Mouse (Mus musculus) liver, embryonic 14.5 days (tissue): ENCODE data around the gene Aqp6. TPM values are rescaled to one million over a fixed set of nuclear protein-coding genes. Genes with fewer than 3 reads are reported as not detected.

ENCODE experiments used
- ATAC-seq: fragments of 200-750 bp; cut with Nextera tagmentation; 2 replicates; pipeline ENCODE4 v1.8.0; 2017; ENCODE audit warnings: moderate number of reproducible peaks, mild to moderate bottlenecking, moderate library complexity; ENCODE audit not compliant: insufficient read depth
- DNase-seq, 3 experiments: peaks; one replicate each; pipeline ENCODE4 v3.0.0-alpha.2; 2012 to 2013; ENCODE audit warnings: low read depth in 3 of 3, low spot score in 3 of 3
- H3K27ac ChIP-seq: fragments of 300-500 bp; sonication (generic); 2 replicates; pipeline ENCODE4 v1.5.1; 2014; ENCODE audit warnings: moderate library complexity, mild to moderate bottlenecking, control low read depth, inconsistent platforms
- H3K27me3 ChIP-seq: fragments of 300-500 bp; sonication (generic); 2 replicates; pipeline ENCODE4 v1.6.1; 2014; ENCODE audit warnings: mild to moderate bottlenecking, low read length, moderate library complexity; ENCODE audit not compliant: control insufficient read depth, insufficient read depth
- H3K36me3 ChIP-seq: fragments of 300-500 bp; sonication (generic); replicated peaks from 2 replicates; pipeline ENCODE4 v1.6.1; 2014; ENCODE audit warnings: low read depth; ENCODE audit not compliant: control insufficient read depth, insufficient read depth
- H3K4me1 ChIP-seq, 2 experiments: fragments of 200-500 bp in 1 of 2; fragments of 300-500 bp in 1 of 2; sonication (generic) in 1 of 2; replicated peaks; 2 replicates each; pipeline ENCODE4 v1.6.1; 2012 to 2014; ENCODE audit warnings: antibody characterized with exemption in 1 of 2, inconsistent platforms in 1 of 2, low read length in 1 of 2; ENCODE audit not compliant: control insufficient read depth in 2 of 2, insufficient read depth in 2 of 2
- H3K4me2 ChIP-seq: fragments of 300-500 bp; sonication (generic); 2 replicates; pipeline ENCODE4 v1.6.1; 2014; ENCODE audit warnings: low read depth, mild to moderate bottlenecking, control low read depth, moderate library complexity
- H3K4me3 ChIP-seq, 2 experiments: fragments of 200-500 bp in 1 of 2; fragments of 300-500 bp in 1 of 2; sonication (generic) in 1 of 2; 2 replicates each; pipeline ENCODE4 v1.5.1; 2012 to 2014; ENCODE audit warnings: low read depth in 2 of 2, low read length in 2 of 2, mild to moderate bottlenecking in 2 of 2, control low read depth in 1 of 2, inconsistent platforms in 1 of 2, moderate library complexity in 1 of 2; ENCODE audit not compliant: insufficient read depth in 1 of 2
- H3K9ac ChIP-seq: fragments of 300-500 bp; sonication (generic); replicated peaks from 2 replicates; pipeline ENCODE4 v1.6.1; 2014; ENCODE audit warnings: mild to moderate bottlenecking, control low read depth, moderate library complexity
- H3K9me3 ChIP-seq: fragments of 300-500 bp; sonication (generic); 2 replicates; pipeline ENCODE4 v1.6.1; 2016; ENCODE audit warnings: low read length, mixed read lengths; ENCODE audit not compliant: control insufficient read depth
- CTCF ChIP-seq: IDR thresholded peaks from 2 replicates; pipeline ENCODE4 v1.5.1; 2016; ENCODE audit warnings: antibody characterized with exemption, low read depth, control low read depth
- EP300 ChIP-seq: IDR thresholded peaks from 2 replicates; pipeline ENCODE4 v1.6.1; 2016; ENCODE audit warnings: antibody characterized with exemption, low read depth
- WGBS: fragments of 180-500 bp; shearing (Covaris S2); extraction: QIAGEN DNeasy Blood & Tissue Kit; methylation state at CpG from one replicate; pipeline ENCODE4 v1.1.7; 2014; ENCODE audit not compliant: insufficient replicate concordance; 5-methylcytosine and 5-hydroxymethylcytosine counted together
- polyA plus RNA-seq, 2 experiments: library from polyadenylated mRNA; depleted of rRNA in 1 of 2; stranded (reverse) in 1 of 2; unstranded in 1 of 2; fragments of >200 nt; fragmentation: Nextera tagmentation in 1 of 2; extraction: Ambion mirVana in 1 of 2; gene quantifications; 2 replicates each; pipeline versions ENCODE4 v1.2.1 to v1.2.3; 2012 to 2014

The Aqp6 gene
- polyA plus RNA-seq, 2 experiments: not detected

- Histone ChIP-seq H3K4me1 (peaks cover 3 to 7% of the 10 kb centered on the region in 2 experiments; a peak in 3 of 4 replicates), H3K9me3 (no peaks in the 10 kb centered on the region), H3K4me3 (no peak overlapping the region), H3K36me3 (peaks cover 39% of the 10 kb centered on the region), H3K9ac (no peak overlapping the region), H3K27ac (no peak overlapping the region), H3K27me3 (no peaks in the 10 kb centered on the region), H3K4me2 (no peak overlapping the region)
- ATAC-seq (no peak), DNase-seq (no peak)
- no peak for TF ChIP-seq EP300
- TF ChIP-seq CTCF: no peak
- 78% methylated on average over 6 of the region's 6 CpGs for WGBS
Observed at GRCm38 (mm10) chr15:99642622-99643021, 41.4 kb downstream of the Aqp6 start.

- no peak for ATAC-seq
- DNase-seq: no peak
- Histone ChIP-seq H3K27me3 (no peaks in the 10 kb centered on the region), H3K36me3 (peaks cover 27% of the 10 kb centered on the region), H3K27ac (no peak overlapping the region), H3K9me3 (no peaks in the 10 kb centered on the region), H3K4me3 (no peak overlapping the region), H3K4me1 (peaks cover 3 to 7% of the 10 kb centered on the region in 2 experiments), H3K9ac (no peak overlapping the region), H3K4me2 (no peak overlapping the region)
- 80% methylated on average over 10 of the region's 10 CpGs for WGBS
- TF ChIP-seq CTCF (no peak), EP300 (no peak)
Observed at GRCm38 (mm10) chr15:99643832-99644231, 42.6 kb downstream of the Aqp6 start.

GRCm38 (mm10) chr15:99644776-99645175 lies 43.6 kb downstream of the Aqp6 start:
- Histone ChIP-seq H3K27me3 (no peaks in the 10 kb centered on the region), H3K4me3 (no peak overlapping the region), H3K36me3 (peaks cover 20% of the 10 kb centered on the region), H3K4me2 (no peak overlapping the region), H3K4me1 (peaks cover 13 to 15% of the 10 kb centered on the region in 2 experiments), H3K9me3 (no peaks in the 10 kb centered on the region), H3K27ac (no peak overlapping the region), H3K9ac (no peak overlapping the region)
- no peak for TF ChIP-seq CTCF
- TF ChIP-seq EP300: no peak
- 72% methylated on average over 7 of the region's 7 CpGs for WGBS
- DNase-seq (no peak), ATAC-seq (no peak)

GRCm38 (mm10) chr15:99648326-99648725 lies 47.1 kb downstream of the Aqp6 start:
- no peak for ATAC-seq
- Histone ChIP-seq H3K9ac (no peak overlapping the region), H3K27ac (no peak overlapping the region), H3K36me3 (peaks cover 3% of the 10 kb centered on the region; the same call in 1 of the 2 replicates), H3K9me3 (no peaks in the 10 kb centered on the region), H3K27me3 (peaks cover 8% of the 10 kb centered on the region), H3K4me1 (peaks cover 34 to 35% of the 10 kb centered on the region in 2 experiments), H3K4me3 (no peak overlapping the region), H3K4me2 (no peak overlapping the region)
- no peak for DNase-seq
- 77% methylated on average over 4 of the region's 4 CpGs for WGBS
- TF ChIP-seq CTCF (no peak), EP300 (no peak)

GRCm38 (mm10) chr15:99649067-99649761 lies 48.0 kb downstream of the Aqp6 start:
- Histone ChIP-seq H3K36me3 (peaks cover 3% of the 10 kb centered on the region; the same call in 1 of the 2 replicates), H3K9ac (peak overlapping the region; percentile 97), H3K27me3 (peaks cover 17% of the 10 kb centered on the region), H3K4me2 (peak overlapping the region; percentile 88), H3K9me3 (no peaks in the 10 kb centered on the region), H3K4me3 (peak overlapping the region; percentile 26 to 95), H3K4me1 (peaks cover 32 to 35% of the 10 kb centered on the region in 2 experiments), H3K27ac (no peak overlapping the region)
- ATAC-seq (no peak), DNase-seq (no peak)
- TF ChIP-seq EP300: no peak
- no peak for TF ChIP-seq CTCF
- 55% methylated on average over 6 of the region's 6 CpGs for WGBS
